Mouse (Mus musculus): ENCODE data around the gene Nlgn3. TPM values are rescaled to one million over a fixed set of nuclear protein-coding genes. Genes with fewer than 3 reads are reported as not detected.
"Not testable (repeated sequence)": the region's sequence is repeated elsewhere in the genome, so short reads cannot be mapped to it uniquely, and the experiment has no call there.

Nlgn3 gene
- total RNA-seq, 2 experiments from 2014 or later, result 0.77 to 0.96 TPM

DNA sequence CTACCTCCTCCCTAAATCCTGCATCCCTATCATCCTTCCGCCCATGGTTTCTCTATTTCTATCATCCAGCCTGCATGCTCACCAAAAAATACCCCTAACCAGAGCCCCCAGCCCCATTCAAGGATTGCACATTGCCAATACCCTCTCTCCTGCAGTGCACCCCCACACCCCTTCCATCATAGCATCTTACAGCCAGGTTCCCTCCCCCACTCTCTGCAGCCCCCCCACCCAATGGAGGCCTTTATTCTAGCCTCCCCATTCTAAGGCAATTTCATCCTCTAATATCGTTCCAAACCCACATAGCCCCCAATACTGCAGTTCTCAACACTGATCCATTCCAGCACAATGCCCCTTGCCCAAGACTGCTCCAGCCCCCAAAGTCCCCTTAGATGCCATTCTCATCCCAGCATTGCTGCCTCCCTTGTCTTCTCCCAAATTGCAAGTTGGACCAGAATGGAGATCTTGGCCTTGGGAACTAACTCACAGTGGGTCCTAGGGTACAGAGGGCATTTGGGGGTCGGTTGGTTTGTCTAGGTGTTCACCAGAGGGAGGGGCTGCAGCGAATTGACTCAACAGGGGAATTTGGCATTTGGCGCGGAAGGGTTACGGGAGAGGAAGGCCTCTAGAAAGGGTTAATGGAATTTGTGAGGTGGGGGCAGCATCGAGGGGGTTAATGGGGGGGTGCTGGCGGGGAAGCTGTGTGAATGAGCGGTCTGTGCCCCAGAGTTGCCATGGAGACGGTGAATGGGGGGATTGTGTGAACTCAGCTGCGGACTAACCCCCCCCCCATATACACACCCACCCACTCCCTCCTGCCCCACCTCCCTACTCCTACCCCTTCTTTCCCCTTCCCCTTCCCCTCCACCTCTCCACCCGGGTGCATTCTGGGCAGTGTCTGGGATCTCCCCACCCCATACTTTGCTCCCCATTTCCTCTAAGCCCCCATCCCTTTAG, 782 bp downstream of the Nlgn3 start:
- no peak for ATAC-seq (replicated peaks; ENCODE audit: low FRiP score, poor library complexity, severe bottlenecking)

DNA sequence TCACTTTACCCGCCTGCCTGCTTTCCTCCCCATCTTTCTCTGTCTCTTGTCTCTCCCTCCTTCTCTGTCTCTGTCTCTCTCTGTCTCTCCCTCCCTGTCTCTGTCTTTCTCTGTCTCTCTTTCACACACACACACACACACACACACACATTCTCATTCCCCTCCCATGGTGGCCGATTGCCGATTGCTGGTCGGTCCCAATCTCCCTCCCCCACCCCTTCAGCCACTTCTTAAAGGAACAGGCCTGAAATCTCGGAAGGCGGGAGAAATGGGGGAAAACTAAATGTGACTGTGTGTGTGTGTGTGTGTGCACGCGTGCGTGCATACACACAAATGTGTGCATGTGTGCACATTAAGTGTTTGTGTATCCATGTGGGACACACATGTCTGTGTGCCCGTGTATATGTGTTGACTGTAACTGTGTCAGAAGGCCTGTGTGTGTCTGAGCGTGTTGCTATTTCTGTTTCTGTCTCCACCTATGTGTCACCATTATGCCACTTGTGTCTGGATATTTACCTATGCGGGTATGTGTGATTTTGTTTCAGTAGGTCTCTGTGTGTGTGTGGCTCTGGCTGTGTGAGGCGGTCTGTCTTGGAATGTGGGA, 1.6 kb downstream of the Nlgn3 start:
- no peak for ATAC-seq (replicated peaks; ENCODE audit: low FRiP score, poor library complexity, severe bottlenecking)

DNA sequence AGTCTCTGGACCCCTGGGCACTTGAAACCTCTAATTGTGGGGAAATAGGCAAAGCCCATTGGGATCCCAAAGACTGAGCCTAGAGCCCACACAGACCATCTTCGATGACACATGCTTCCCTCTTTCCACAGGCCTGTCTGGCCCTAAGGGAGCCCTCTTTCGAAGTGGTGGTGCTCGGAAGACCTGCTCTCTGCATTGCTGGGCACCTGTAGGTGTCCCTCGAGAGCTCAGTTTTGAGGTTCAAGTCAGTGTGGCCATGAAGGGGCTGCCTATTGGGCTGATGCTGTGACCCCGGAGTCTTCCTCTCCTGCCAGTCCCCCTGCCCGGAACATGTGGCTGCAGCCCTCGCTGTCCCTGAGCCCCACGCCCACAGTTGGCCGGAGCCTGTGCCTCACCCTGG, 2.7 kb downstream of the Nlgn3 start:
- no peak for ATAC-seq (replicated peaks; ENCODE audit: low FRiP score, poor library complexity, severe bottlenecking)

DNA sequence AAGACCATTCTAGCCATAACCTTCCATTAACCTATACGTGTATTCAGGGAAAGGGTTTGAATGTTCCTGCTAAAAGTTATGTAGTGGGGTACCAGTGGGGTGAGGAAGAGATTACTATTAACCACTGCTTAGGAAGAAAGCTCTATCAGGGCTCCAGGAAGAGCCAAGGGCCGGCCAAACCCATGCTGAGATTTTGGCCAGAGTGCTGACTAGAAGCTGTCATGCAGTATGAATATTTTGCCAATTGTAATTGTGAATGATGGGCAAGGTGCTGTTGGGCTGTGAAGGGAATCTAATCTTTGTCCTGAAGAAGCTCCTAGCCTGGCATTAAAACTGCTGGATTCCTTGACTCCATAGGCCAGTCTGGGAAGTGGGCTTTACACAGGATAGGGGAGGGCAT, 5.7 kb downstream of the Nlgn3 start:
- ATAC-seq (replicated peaks; ENCODE audit: low FRiP score, poor library complexity, severe bottlenecking), result no peak

DNA sequence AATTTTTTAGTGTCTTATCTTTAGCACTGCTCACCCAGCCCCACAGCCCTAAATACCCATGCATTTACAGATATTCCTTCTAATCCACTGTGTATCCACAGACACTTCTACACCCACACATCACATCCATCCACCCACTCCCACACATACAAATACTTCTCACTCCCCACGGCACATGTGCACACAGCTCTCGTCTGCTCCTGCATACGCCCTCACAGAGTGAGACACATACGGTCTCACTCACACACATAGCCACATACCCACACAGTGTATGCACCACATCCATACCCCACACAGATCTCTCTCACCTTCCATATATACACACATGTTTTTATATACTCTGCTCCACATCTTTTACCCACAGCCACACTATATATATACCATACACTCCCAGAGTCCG, 10.3 kb downstream of the Nlgn3 start:
- no peak for ATAC-seq (replicated peaks; ENCODE audit: low FRiP score, poor library complexity, severe bottlenecking)

DNA sequence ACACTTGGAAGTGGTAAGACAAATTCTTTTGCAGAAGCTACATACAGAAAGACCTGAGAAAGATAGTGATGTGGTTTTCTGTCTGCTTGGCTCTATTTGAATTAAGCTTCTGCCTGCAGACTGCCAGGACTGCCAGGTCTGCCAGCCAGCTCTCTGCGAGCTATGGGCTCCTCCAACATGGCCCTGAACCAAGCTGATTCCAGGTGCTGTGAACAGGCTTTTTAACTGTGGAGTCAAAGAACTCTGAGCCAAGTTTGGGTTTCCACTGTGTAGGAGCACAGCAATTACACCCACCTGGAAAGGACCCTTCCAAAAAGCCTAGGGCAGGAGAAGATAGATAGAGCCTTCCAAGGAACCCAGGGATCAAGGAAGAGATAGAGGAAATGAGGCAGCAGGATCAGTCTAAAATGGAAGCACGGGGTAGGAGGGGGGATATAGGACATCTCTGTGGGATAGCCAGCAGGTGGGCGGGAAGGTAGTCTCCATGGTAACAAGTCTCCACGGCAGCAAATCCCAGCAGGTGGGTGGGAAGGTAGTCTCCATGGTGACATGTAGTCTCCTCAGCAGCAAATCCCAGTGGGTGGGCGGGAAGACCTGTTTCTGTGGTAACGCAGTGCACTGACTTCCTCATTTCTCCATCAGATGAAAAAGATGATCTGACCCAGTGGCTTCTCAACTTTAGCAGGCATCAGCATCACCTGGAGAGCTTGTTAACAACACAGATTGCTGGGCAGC, 14.8 kb downstream of the Nlgn3 start:
- ATAC-seq (replicated peaks; ENCODE audit: low FRiP score, poor library complexity, severe bottlenecking), result no peak

DNA sequence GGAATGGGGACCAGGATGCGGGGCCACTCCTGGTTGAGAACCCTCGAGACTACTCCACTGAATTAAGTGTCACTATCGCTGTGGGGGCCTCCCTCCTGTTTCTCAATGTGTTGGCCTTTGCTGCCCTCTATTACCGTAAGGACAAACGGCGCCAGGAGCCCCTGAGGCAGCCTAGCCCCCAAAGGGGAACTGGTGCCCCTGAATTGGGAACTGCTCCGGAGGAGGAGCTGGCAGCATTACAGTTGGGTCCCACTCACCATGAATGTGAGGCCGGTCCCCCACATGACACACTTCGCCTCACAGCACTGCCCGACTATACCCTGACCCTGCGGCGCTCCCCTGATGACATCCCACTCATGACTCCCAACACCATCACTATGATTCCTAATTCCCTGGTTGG, 20.8 kb downstream of the Nlgn3 start:
- no peak for ATAC-seq (replicated peaks; ENCODE audit: low FRiP score, poor library complexity, severe bottlenecking)

DNA sequence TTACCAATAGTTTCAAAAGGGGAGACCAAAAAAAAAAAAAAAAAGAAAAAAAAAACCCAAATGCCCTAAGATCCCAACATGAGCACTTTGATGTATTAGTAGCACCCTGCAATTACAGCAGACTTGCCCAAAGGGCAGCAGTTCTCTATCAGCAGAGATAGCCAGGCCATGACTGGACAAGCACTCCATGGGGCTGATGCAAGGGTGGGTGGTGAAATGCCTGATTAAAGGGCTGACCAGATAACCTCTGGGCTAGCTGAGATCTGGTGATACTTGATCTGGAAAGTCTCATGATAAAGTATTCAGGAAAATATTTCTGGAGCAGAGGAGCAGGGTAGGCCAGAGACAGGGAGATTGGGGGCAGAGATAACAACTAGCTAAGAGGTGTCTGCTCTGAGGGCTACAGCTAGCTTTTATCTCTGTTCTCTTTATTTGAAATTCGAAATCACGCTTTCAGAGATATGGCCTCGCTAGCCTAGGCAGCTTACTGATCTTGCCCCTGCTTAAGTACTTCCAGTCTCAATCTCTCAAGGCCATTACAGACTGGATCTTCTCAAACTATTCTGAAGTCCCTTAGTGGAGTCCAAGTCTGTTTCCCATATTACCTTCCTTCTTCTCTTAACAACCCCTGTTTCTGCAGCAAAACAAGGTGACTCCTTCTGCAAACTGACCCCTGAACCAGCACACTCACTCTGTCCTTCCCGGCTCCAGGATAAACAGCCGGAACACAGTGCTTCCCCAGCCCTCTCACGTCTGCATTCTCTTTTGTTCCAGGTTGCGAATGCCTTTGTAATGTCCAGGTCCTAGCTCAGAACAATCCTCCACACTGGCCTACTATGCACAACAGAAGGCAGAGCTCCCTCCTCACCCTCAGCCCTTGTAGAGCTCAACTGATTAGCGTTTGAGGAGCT, 27.3 kb downstream of the Nlgn3 start:
- ATAC-seq (replicated peaks; ENCODE audit: low FRiP score, poor library complexity, severe bottlenecking), result no peak

DNA sequence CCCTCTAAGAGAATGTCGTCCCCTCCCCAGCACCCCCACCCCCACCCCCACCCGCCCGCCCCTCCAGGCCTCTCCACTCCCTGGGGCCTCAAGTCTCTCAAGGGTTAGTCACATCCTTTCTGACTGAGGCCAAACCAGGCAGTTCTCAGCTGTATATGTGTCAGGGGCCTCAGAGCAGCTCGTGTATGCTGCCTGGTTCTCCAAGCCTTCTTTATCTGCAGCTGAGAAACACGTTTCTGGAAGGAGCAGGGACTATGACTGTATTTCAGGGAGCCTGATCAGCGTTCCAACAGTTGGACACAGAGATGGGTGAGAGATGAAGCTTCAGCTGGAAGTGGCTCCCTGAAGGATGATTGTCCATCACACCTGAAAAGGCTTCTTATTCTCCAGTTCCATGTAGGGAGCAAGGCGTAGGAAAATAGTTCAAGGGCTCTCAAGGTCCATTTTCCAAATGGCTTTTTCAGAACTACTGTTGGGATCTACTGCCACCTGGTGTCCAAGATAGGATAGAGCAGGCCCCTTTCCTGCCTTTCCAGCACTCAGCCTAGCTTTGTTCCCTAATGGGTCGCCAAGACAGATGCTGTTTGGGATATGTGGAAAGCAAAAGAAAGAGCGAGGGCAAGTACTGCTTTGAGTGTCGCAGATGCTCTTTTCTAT, 30.5 kb downstream of the Nlgn3 start:
- 0 out of 2 replicates have a peak, but pooled peaks have one; percentile 47 for ATAC-seq (replicated peaks; ENCODE audit: low FRiP score, poor library complexity, severe bottlenecking)

DNA sequence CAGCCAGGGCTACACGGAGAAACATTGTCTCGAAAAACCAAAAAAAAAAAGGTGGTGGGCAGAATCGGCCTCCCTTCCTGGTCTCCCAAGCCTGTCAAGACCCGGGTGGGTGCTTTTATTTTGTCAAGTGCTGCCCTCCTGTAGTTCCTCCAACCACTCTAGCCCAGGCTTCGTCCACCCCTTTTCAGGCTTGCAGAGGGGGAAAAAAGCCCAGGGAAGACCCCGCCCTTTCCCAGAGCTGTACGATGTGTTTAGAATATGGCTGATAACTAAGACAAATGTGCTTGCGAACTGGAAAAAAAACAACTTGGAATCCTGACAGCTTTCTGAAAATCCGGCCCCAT, 33.0 kb downstream of the Nlgn3 start:
- peak; percentile 16 for ATAC-seq (replicated peaks; ENCODE audit: low FRiP score, poor library complexity, severe bottlenecking)

DNA sequence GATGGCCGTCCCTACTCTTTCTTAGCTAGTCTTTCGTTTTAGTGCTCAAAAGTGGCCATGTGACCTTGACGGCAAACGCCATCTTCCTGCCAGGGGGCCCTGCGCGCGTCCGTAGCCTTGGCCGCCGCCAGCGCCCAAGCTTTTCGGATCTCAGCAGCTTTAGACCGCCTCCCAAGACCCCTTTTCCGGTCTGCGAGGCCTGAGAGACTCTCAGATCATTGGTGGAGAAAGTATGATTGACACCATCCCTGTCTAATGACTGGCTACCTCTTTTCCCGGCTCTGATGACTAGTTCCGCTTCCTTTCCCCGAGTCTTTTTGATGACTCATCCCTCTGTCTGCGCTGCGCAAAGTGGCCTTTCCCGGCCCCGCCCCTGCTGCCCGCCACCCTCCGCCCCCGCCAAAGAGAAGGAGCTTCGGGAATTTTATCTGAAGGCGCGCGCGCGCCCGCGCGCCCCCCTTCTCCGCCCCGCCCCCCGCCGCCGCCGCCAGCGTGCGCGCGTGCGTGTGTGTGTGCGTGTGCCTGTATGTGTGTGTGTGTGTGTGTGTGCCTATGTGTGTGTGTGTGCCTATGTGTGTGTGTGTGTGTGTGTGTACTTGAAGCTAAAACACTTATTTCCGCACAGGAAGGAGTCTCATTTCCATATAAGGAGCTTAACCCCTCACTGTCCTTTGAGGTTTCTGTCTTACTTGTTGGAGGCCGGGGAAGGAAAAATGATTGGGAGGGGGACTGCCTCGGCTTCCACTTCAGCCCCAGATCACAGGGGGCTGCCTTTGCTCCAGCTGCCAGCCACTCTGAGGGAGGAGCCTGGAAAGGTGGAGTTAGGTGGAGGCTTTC, 33.6 kb downstream of the Nlgn3 start:
- ATAC-seq (replicated peaks; ENCODE audit: low FRiP score, poor library complexity, severe bottlenecking), result peak; percentile 98

DNA sequence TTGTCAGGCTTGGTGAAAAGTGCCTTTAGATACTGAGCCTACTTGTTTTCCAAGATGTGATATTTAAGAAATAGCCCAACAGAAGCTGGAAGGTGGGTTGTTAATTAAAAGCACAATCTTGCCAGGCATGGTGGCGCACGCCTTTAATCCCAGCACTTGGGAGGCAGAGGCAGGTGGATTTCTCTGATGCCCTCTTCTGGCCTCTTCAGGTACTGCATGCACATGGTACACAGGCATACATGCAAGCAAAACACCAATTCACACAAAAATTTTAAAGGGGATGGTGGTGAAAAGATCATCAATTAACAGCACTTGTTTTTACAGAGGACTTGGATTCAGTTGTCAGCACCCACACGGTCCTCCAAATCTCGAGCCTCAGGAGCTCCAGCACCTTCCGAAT, 35.6 kb downstream of the Nlgn3 start:
- no peak for ATAC-seq (replicated peaks; ENCODE audit: low FRiP score, poor library complexity, severe bottlenecking)

DNA sequence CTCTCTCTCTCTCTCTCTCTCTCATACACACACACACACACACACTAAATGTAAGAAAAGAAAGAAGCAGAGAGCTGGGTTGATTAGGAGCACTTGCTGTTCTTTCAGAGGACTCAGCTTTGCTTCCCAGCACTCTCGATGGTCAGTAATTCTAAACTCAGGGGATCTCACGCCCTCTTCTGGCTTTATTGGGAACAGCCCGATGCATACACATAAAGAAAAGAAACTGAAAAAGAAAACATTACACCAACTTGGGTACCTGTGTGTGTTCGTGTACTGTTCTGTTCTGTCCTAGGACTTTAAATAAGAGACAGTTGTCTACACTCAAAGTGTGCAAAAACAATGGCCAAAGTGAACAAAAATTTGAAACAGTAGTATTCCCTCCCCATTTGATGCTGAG, 39.7 kb downstream of the Nlgn3 start:
- ATAC-seq (replicated peaks; ENCODE audit: low FRiP score, poor library complexity, severe bottlenecking), result 0 out of 2 replicates have a peak, but pooled peaks have one; percentile 39

DNA sequence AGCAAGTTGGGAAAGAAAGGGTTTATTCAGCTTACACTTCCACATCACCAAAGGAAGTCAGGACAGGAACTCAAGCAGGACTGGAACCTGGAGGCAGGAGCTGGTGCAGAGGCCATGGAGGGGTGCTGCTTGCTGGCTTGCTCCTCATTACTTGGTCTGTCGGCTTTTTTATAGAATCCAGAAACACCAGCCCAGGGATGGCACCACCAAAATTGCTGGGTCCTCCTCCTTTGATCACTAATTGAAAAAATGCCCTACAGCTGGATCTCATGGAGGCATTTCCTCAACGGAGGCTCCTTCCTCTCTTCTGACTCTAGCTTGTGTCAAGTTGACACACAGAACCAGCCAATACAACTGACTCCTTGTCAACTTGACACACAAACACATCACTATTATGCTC, 43.9 kb downstream of the Nlgn3 start:
- ATAC-seq (replicated peaks; ENCODE audit: low FRiP score, poor library complexity, severe bottlenecking), result not testable (repeated sequence)

DNA sequence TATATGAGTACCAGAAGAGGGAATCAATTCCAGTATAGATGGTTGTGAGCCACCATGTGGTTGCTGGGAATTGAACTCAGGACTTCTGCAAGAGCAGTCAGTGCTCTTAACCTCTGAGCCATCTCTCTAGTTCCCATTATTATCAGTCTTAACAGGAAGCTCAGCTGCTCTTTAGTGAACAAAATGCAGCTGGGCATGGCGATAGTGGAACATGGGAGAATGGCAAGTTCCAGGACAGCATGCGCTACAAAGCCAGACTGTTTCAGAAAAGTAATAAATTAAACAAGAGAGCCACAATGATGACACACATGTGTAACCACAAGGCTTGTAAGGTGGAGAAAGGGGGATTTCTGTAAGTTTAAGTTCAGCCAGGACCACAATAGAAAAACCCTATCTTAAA, 46.5 kb downstream of the Nlgn3 start:
- no peak for ATAC-seq (replicated peaks; ENCODE audit: low FRiP score, poor library complexity, severe bottlenecking)

DNA sequence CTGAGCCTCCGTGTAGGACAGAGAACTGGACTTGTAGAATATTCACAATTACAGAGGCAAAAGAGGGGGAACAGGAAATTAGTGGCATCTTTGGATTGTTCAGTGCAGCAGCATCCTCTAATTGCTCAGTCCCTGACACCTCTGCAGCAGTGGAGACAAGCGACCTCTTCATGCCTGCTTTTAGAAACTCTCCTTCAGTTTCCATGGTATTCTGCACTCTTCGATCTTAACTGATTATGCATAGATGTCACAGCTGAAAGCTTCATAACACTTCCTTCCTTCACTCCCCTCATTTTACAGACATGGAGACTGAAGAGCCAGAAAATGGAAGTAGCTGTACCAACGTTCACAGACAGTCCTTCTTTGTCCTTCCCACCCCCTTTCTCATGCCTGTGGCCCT, 47.5 kb downstream of the Nlgn3 start:
- ATAC-seq (replicated peaks; ENCODE audit: low FRiP score, poor library complexity, severe bottlenecking), result no peak

DNA sequence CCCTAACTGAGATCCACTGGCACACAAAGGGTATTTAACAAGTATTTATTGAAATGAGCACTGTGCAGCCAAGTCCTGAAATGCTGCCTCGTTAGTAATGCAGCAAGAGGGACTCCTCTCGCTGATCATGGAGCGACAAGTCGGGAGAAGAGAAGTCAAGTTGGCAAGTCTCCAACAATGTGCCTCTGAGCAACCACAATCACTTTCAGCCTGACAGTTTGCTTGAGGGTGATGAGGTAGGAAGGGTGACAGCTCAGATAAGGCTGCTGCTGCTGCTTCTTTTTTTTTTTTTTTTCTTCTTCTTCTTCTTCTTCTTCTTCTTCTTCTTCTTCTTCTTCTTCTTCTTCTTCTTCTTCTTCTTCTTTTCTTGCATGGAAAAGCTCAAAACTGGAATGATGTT, 52.2 kb downstream of the Nlgn3 start:
- no peak for ATAC-seq (replicated peaks; ENCODE audit: low FRiP score, poor library complexity, severe bottlenecking)

DNA sequence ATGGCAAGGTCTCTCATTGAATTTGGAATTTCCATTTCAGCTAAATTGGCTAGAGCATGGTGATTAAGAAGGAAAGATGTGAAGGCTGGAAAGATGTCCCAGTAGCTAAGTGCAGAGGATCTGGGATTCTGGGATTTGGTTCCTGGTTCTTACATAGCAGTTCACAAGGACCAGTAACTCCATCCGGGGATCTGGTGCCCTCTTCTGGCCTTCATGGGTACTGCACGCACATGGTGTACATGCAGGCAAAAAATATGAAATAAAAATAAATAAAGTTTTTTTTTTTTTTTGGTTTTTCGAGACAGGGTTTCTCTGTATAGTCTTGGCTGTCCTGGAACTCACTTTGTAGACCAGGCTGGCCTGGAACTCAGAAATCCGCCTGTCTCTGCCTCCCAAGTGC, 59.9 kb downstream of the Nlgn3 start:
- not testable (repeated sequence) for ATAC-seq (replicated peaks; ENCODE audit: low FRiP score, poor library complexity, severe bottlenecking)
